Mouse (Mus musculus) brain, embryonic 14.5 days (tissue): Measurements from ENCODE around the gene Rrbp1.

Source experiments
- CTCF ChIP-seq: fragments of 200-500 bp; IDR thresholded peaks from 2 replicates; pipeline ENCODE4 v1.5.1; 2012; ENCODE audit warnings: inconsistent platforms, mild to moderate bottlenecking, moderate library complexity, borderline replicate concordance; ENCODE audit not compliant: insufficient read depth, insufficient read length; ENCODE audit errors: extremely low read depth
- POLR2A ChIP-seq: fragments of 200-500 bp; IDR thresholded peaks from 2 replicates; pipeline ENCODE4 v1.6.1; 2012; ENCODE audit warnings: mild to moderate bottlenecking, inconsistent platforms, borderline replicate concordance; ENCODE audit not compliant: poor library complexity, insufficient read depth, insufficient read length, severe bottlenecking; ENCODE audit errors: extremely low read depth

DNA sequence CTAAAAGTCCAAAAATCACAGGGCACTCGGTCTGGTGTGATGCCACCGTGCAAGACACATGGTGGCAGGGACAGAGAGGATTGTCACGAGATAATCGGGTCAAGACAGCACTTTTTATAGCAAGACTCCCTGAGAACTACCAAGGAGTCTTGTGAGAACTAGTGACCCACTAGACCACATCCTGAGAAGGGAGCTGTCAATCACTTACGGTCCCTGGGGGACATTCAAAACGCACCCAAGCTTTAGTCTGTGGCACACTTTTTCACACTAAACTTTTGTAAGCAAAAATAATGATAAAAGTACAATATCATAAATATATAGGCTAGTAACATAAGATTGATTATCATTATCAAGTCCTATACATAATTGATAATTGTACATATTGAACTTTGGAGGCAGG, 39.8 kb upstream of the Rrbp1 start:
- TF ChIP-seq CTCF = no peak
- TF ChIP-seq POLR2A = no peak
